In the genomic region with DNA sequence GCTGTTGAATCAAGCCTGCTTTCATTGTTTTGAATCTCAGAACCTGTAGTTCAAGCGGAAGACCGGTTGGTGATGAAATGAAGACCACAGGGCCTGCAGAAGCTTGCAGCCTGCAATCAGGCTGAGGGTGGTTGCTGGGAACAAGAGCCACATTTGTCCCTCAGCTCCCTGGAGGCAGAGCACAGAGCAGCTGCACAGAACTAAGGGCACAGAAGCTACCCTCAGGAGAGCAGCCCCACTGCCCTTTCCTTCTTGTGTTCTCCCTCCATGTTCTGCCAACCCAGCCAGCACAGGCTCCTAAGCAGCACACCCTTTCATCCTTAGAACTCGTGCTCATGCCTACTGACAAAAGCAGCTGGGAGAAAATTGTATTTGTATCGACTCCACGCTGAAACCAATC, we compare ENCODE assay signal across 20 mouse cellular contexts.
DNase-seq lines count a peak whose midpoint lies in the region; ATAC-seq and TF ChIP-seq lines count a peak whose summit lies in the region.
"Had no signal": no experiment of that assay in that cellular context is flagged by ENCODE, and none has a peak within 500 bp of the region (broad histone marks: within the 10 kb centered on the region; RNA-seq: fewer than 3 reads in every experiment).

No protein-coding gene starts in this region.

- no peak for DNase-seq in forebrain, embryonic 14.5 days (ENCODE audit: low spot score)
- no peak for DNase-seq in midbrain, embryonic 11.5 days (ENCODE audit: low spot score, missing footprints)
- DNase-seq in midbrain, postnatal 0 days (ENCODE audit: low spot score): no peak
- no peak for DNase-seq in embryonic facial prominence, embryonic 11.5 days (ENCODE audit: low spot score)
- peak; percentile 22 for DNase-seq in midbrain, embryonic 14.5 days
- no peak for DNase-seq in lung, postnatal 25 days (ENCODE audit: low spot score)
- no peak for DNase-seq in gastrocnemius, postnatal 25 days
- DNase-seq: adrenal gland, postnatal 10 days; cerebellum, adult 18-20 months; heart, postnatal 4 days; liver, embryonic 13.5 days; thymus, adult 2 months had no signal

- H3K4me3 ChIP-seq in forebrain, embryonic 14.5 days (ENCODE audit: low read depth, low read length): no peak overlapping the region
- no peak overlapping the region for H3K4me3 ChIP-seq in forebrain, embryonic 16.5 days (replicated peaks; ENCODE audit: low read length)
- no peak overlapping the region for H3K4me3 ChIP-seq in midbrain, embryonic 11.5 days (ENCODE audit: low read depth, low read length)
- H3K4me3 ChIP-seq in midbrain, postnatal 0 days (ENCODE audit: low read depth, low read length): no peak overlapping the region
- H3K4me3 ChIP-seq in embryonic facial prominence, embryonic 11.5 days (ENCODE audit: low read depth, low read length): no peak overlapping the region
- no peak overlapping the region for H3K4me3 ChIP-seq in midbrain, embryonic 14.5 days (replicated peaks; ENCODE audit: low read depth, low read length)
- H3K4me3 ChIP-seq: erythroblast, embryonic 14.5 days; heart, embryonic 13.5 days; limb, embryonic 12.5 days; liver, embryonic 13.5 days; lung, embryonic 15.5 days; megakaryocyte, embryonic 14.5 days; stomach, embryonic 15.5 days had no signal

- H3K9ac ChIP-seq in forebrain, embryonic 14.5 days (ENCODE audit: low read length): no peak overlapping the region
- no peak overlapping the region for H3K9ac ChIP-seq in forebrain, embryonic 16.5 days (replicated peaks; ENCODE audit: low read depth, low read length)
- no peak overlapping the region for H3K9ac ChIP-seq in midbrain, embryonic 11.5 days (ENCODE audit: low read length)
- H3K9ac ChIP-seq in midbrain, postnatal 0 days (replicated peaks; ENCODE audit: low read length, poor library complexity, severe bottlenecking): no peak overlapping the region
- H3K9ac ChIP-seq in embryonic facial prominence, embryonic 11.5 days (replicated peaks; ENCODE audit: low read length): no peak overlapping the region
- no peak overlapping the region for H3K9ac ChIP-seq in midbrain, embryonic 14.5 days (replicated peaks; ENCODE audit: low read length)
- H3K9ac ChIP-seq: heart, embryonic 13.5 days; limb, embryonic 12.5 days; liver, embryonic 13.5 days; lung, embryonic 15.5 days; stomach, embryonic 15.5 days had no signal

- H3K27ac ChIP-seq in forebrain, embryonic 14.5 days (ENCODE audit: low read depth, low read length): no peak overlapping the region
- H3K27ac ChIP-seq in forebrain, embryonic 16.5 days (ENCODE audit: low read length): no peak overlapping the region
- H3K27ac ChIP-seq in midbrain, embryonic 11.5 days (ENCODE audit: low read depth, low read length): no peak overlapping the region
- H3K27ac ChIP-seq in midbrain, postnatal 0 days (ENCODE audit: low read depth, low read length): no peak overlapping the region
- H3K27ac ChIP-seq in embryonic facial prominence, embryonic 11.5 days (replicated peaks; ENCODE audit: low read depth, low read length): no peak overlapping the region
- no peak overlapping the region; the same call in 1 of the 2 replicates for H3K27ac ChIP-seq in midbrain, embryonic 14.5 days (replicated peaks; ENCODE audit: low read depth, low read length)
- H3K27ac ChIP-seq: heart, embryonic 13.5 days; limb, embryonic 12.5 days; liver, embryonic 13.5 days; lung, embryonic 15.5 days; stomach, embryonic 15.5 days had no signal

- H3K36me3 ChIP-seq in forebrain, embryonic 14.5 days (ENCODE audit: control insufficient read depth, insufficient read depth, low read length): no peaks in the 10 kb centered on the region
- H3K36me3 ChIP-seq in forebrain, embryonic 16.5 days (ENCODE audit: control insufficient read depth, insufficient read depth): no peaks in the 10 kb centered on the region
- no peaks in the 10 kb centered on the region for H3K36me3 ChIP-seq in midbrain, embryonic 11.5 days (ENCODE audit: control insufficient read depth, insufficient read depth, low read length)
- H3K36me3 ChIP-seq in midbrain, postnatal 0 days (ENCODE audit: insufficient read depth, low read length): no peaks in the 10 kb centered on the region
- H3K36me3 ChIP-seq in embryonic facial prominence, embryonic 11.5 days (replicated peaks; ENCODE audit: control insufficient read depth, insufficient read depth, low read depth, low read length): no peaks in the 10 kb centered on the region
- H3K36me3 ChIP-seq in midbrain, embryonic 14.5 days (ENCODE audit: control insufficient read depth, insufficient read depth, low read length): no peaks in the 10 kb centered on the region
- H3K36me3 ChIP-seq: heart, embryonic 13.5 days; limb, embryonic 12.5 days; liver, embryonic 13.5 days; lung, embryonic 15.5 days; stomach, embryonic 15.5 days had no signal

- no peaks in the 10 kb centered on the region for H3K27me3 ChIP-seq in forebrain, embryonic 14.5 days (replicated peaks; ENCODE audit: control insufficient read depth, insufficient read depth, low read length)
- H3K27me3 ChIP-seq in forebrain, embryonic 16.5 days (replicated peaks; ENCODE audit: control insufficient read depth, insufficient read depth, low read length): no peaks in the 10 kb centered on the region
- H3K27me3 ChIP-seq in midbrain, embryonic 11.5 days (ENCODE audit: control insufficient read depth, insufficient read depth, low read length): no peaks in the 10 kb centered on the region
- H3K27me3 ChIP-seq in midbrain, postnatal 0 days (ENCODE audit: insufficient read depth, low read length): no peaks in the 10 kb centered on the region
- no peaks in the 10 kb centered on the region for H3K27me3 ChIP-seq in embryonic facial prominence, embryonic 11.5 days (ENCODE audit: control insufficient read depth, insufficient read depth, low read length)
- no peaks in the 10 kb centered on the region for H3K27me3 ChIP-seq in midbrain, embryonic 14.5 days (ENCODE audit: control insufficient read depth, insufficient read depth, low read length)
- H3K27me3 ChIP-seq: heart, embryonic 13.5 days; limb, embryonic 12.5 days; liver, embryonic 13.5 days; lung, embryonic 15.5 days; megakaryocyte, embryonic 14.5 days; stomach, embryonic 15.5 days had no signal

- 0 out of 2 replicates have a peak, but pooled peaks have one; percentile 44 for ATAC-seq in forebrain, embryonic 14.5 days
- ATAC-seq in forebrain, embryonic 16.5 days: no peak
- peak; percentile 42; the same call in 1 of the 2 replicates for ATAC-seq in midbrain, embryonic 11.5 days (ENCODE audit: low FRiP score)
- ATAC-seq in midbrain, postnatal 0 days (ENCODE audit: low FRiP score): no peak
- 0 out of 2 replicates have a peak, but pooled peaks have one; percentile 29 for ATAC-seq in embryonic facial prominence, embryonic 11.5 days (replicated peaks; ENCODE audit: insufficient number of reproducible peaks, low FRiP score, low TSS enrichment, low read depth)
- ATAC-seq in midbrain, embryonic 14.5 days (ENCODE audit: low FRiP score, low TSS enrichment): no peak
- ATAC-seq: intestine, embryonic 16.5 days had no signal

- H3K4me1 ChIP-seq in forebrain, embryonic 14.5 days (ENCODE audit: control insufficient read depth, insufficient read depth, low read length): no peaks in the 10 kb centered on the region
- H3K4me1 ChIP-seq in forebrain, embryonic 16.5 days (replicated peaks; ENCODE audit: control insufficient read depth, insufficient read depth, low read length): no peaks in the 10 kb centered on the region
- no peaks in the 10 kb centered on the region for H3K4me1 ChIP-seq in midbrain, embryonic 11.5 days (ENCODE audit: control insufficient read depth, insufficient read depth, low read length)
- H3K4me1 ChIP-seq in midbrain, postnatal 0 days (ENCODE audit: insufficient read depth, low read length): no peaks in the 10 kb centered on the region
- H3K4me1 ChIP-seq in embryonic facial prominence, embryonic 11.5 days (ENCODE audit: control insufficient read depth, insufficient read depth, low read length): no peaks in the 10 kb centered on the region
- peaks cover 7% of the 10 kb centered on the region for H3K4me1 ChIP-seq in midbrain, embryonic 14.5 days (ENCODE audit: control insufficient read depth, insufficient read depth, low read length)
- H3K4me1 ChIP-seq: heart, embryonic 13.5 days; limb, embryonic 12.5 days; liver, embryonic 13.5 days; lung, embryonic 15.5 days; megakaryocyte, embryonic 14.5 days; stomach, embryonic 15.5 days had no signal

- 72% methylated on average over 5 of the region's 5 CpGs for WGBS in forebrain, embryonic 14.5 days
- WGBS in forebrain, embryonic 16.5 days: 67% methylated on average over 5 of the region's 5 CpGs
- WGBS in midbrain, embryonic 11.5 days: 80% methylated on average over 5 of the region's 5 CpGs
- 54% methylated on average over 5 of the region's 5 CpGs for WGBS in midbrain, postnatal 0 days
- 47% methylated on average over 5 of the region's 5 CpGs for WGBS in embryonic facial prominence, embryonic 11.5 days
- whole genome bisulfite sequencing in midbrain, embryonic 14.5 days: 66% methylated on average over 5 of the region's 5 CpGs

- no peak for TF ChIP-seq CTCF in midbrain, postnatal 0 days (IDR thresholded peaks at IDR 0.05)

- no peak overlapping the region for H3K4me2 ChIP-seq in forebrain, embryonic 14.5 days (ENCODE audit: low read length)
- no peak overlapping the region for H3K4me2 ChIP-seq in forebrain, embryonic 16.5 days (ENCODE audit: low read length)
- no peak overlapping the region for H3K4me2 ChIP-seq in midbrain, embryonic 11.5 days
- no peak overlapping the region for H3K4me2 ChIP-seq in midbrain, postnatal 0 days (ENCODE audit: low read depth, low read length, poor library complexity, severe bottlenecking)
- no peak overlapping the region for H3K4me2 ChIP-seq in embryonic facial prominence, embryonic 11.5 days (ENCODE audit: low read depth, low read length)
- no peak overlapping the region for H3K4me2 ChIP-seq in midbrain, embryonic 14.5 days (ENCODE audit: low read length)
- H3K4me2 ChIP-seq: heart, embryonic 13.5 days; limb, embryonic 12.5 days; liver, embryonic 13.5 days; lung, embryonic 15.5 days; stomach, embryonic 15.5 days had no signal

- no peaks in the 10 kb centered on the region for H3K9me3 ChIP-seq in forebrain, embryonic 14.5 days (replicated peaks; ENCODE audit: control insufficient read depth, low read length)
- H3K9me3 ChIP-seq in forebrain, embryonic 16.5 days (ENCODE audit: control insufficient read depth, low read length): no peaks in the 10 kb centered on the region
- no peaks in the 10 kb centered on the region; the same call in 1 of the 2 replicates for H3K9me3 ChIP-seq in midbrain, embryonic 11.5 days (ENCODE audit: control insufficient read depth, low read length)
- H3K9me3 ChIP-seq in midbrain, postnatal 0 days (ENCODE audit: low read length): no peaks in the 10 kb centered on the region
- H3K9me3 ChIP-seq in embryonic facial prominence, embryonic 11.5 days (replicated peaks; ENCODE audit: control insufficient read depth, low read length): no peaks in the 10 kb centered on the region
- H3K9me3 ChIP-seq in midbrain, embryonic 14.5 days (ENCODE audit: control insufficient read depth, low read length): no peaks in the 10 kb centered on the region; the same call in 1 of the 2 replicates
- H3K9me3 ChIP-seq: limb, embryonic 12.5 days; lung, embryonic 15.5 days; stomach, embryonic 15.5 days had no signal

Comparison
In these comparisons a context has a peak if more than half of its experiments do, and no peak if none do; other contexts are left out.
1. ATAC-seq: peak in forebrain, embryonic 14.5 days (single experiment), midbrain, embryonic 11.5 days (single experiment) and embryonic facial prominence, embryonic 11.5 days (single experiment); none in forebrain, embryonic 16.5 days (single experiment), midbrain, postnatal 0 days (single experiment) and midbrain, embryonic 14.5 days (single experiment).